Mouse (Mus musculus) midbrain, embryonic 11.5 days (tissue): ENCODE measurements around the gene Heatr5a. TPM values are rescaled to one million over a fixed set of nuclear protein-coding genes. Genes with fewer than 3 reads are reported as not detected.

Experiments used
- ATAC-seq: fragments of 200-750 bp; cut with Nextera tagmentation; 2 replicates; pipeline ENCODE4 v1.8.0; 2017; ENCODE audit warnings: moderate TSS enrichment, moderate library complexity; ENCODE audit not compliant: low FRiP score
- DNase-seq: peaks from one replicate; pipeline ENCODE4 v3.0.0; 2015; ENCODE audit warnings: low spot score; ENCODE audit errors: missing footprints
- H3K27ac ChIP-seq: fragments of 300-500 bp; sonication (generic); 2 replicates; pipeline ENCODE4 v1.5.1; 2014; ENCODE audit warnings: low read depth, low read length
- H3K27me3 ChIP-seq: fragments of 300-500 bp; sonication (generic); 2 replicates; pipeline ENCODE4 v1.6.1; 2014; ENCODE audit warnings: mild to moderate bottlenecking, low read length, moderate library complexity, mixed read lengths; ENCODE audit not compliant: control insufficient read depth, insufficient read depth
- H3K36me3 ChIP-seq: fragments of 300-500 bp; sonication (generic); 2 replicates; pipeline ENCODE4 v1.6.1; 2014; ENCODE audit warnings: mild to moderate bottlenecking, low read length, moderate library complexity, mixed read lengths; ENCODE audit not compliant: control insufficient read depth, insufficient read depth
- H3K4me1 ChIP-seq: fragments of 300-500 bp; sonication (generic); 2 replicates; pipeline ENCODE4 v1.6.1; 2014; ENCODE audit warnings: low read length; ENCODE audit not compliant: control insufficient read depth, insufficient read depth
- H3K4me2 ChIP-seq: fragments of 300-500 bp; sonication (generic); 2 replicates; pipeline ENCODE4 v1.6.1; 2014; ENCODE audit warnings: mild to moderate bottlenecking, moderate library complexity
- H3K4me3 ChIP-seq: fragments of 300-500 bp; sonication (generic); 2 replicates; pipeline ENCODE4 v1.5.1; 2014; ENCODE audit warnings: low read depth, low read length
- H3K9ac ChIP-seq: fragments of 300-500 bp; sonication (generic); 2 replicates; pipeline ENCODE4 v1.6.1; 2014; ENCODE audit warnings: low read length
- H3K9me3 ChIP-seq: fragments of 300-500 bp; sonication (generic); 2 replicates; pipeline ENCODE4 v1.6.1; 2016; ENCODE audit warnings: low read length; ENCODE audit not compliant: control insufficient read depth
- WGBS: fragments of 180-500 bp; shearing (Covaris S2); extraction: QIAGEN DNeasy Blood & Tissue Kit; methylation state at CpG from one replicate; pipeline ENCODE4 v1.1.7; 2014; 5-methylcytosine and 5-hydroxymethylcytosine counted together
- polyA plus RNA-seq: library from polyadenylated mRNA; unstranded; fragments of >200 nt; fragmentation: Nextera tagmentation; extraction: Ambion mirVana; gene quantifications from 2 replicates; pipeline ENCODE4 v1.2.1, GENCODE M21; 2014

Gene Heatr5a
- 9.2 and 9.5 TPM in 2 replicates for polyA plus RNA-seq

DNA sequence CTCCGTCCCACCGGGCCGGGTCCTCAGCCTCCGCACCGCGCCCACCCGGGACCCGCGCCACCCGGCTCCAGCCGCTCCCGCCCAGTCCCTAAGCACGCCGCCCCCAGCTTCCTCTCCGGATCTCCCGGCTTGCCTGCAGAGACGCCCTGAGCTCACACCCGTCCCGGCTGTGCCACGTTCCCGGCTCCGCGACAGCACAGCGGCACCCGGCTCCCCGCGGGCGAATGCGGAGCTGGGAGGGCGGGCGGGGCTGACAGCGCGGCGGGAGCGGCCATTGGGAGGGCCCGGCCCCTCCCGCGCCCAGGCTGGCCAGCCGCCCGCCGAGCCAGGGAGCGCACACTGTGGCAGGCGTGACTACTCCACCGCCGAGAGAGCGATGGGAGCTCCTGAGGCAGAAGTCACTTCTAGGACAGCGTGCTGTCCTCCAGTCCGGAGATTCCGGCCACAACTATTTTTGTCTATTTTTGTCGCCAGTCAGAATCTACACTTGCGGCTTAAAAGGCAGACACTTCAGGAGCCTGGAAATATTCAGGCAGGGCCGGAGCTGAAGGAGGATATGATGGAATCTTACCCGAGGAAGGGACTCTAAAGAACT, at the start of gene Heatr5a:
Gene Heatr5a, minus strand, starts transcription at position 252 of the 595 bp plus-strand sequence.
- WGBS = under 1% methylated on average over 52 of the region's 53 CpGs
- Histone ChIP-seq H3K4me2 (peak within 1 kb of the TSS; percentile 64), H3K9ac (peak within 1 kb of the TSS; percentile 83), H3K27ac (peak within 1 kb of the TSS; percentile 76), H3K27me3 (no peaks in the 10 kb centered on the region), H3K4me1 (peaks cover 5% of the 10 kb centered on the region; the same call in 1 of the 2 replicates), H3K4me3 (peak within 1 kb of the TSS; percentile 92), H3K9me3 (no peaks in the 10 kb centered on the region), H3K36me3 (no peaks in the 10 kb centered on the region)
- DNase-seq (peak; percentile 97), ATAC-seq (peak; percentile 98)

- H3K4me2 ChIP-seq = no peak overlapping the region
- H3K9me3 ChIP-seq = no peaks in the 10 kb centered on the region; the same call in 1 of the 2 replicates
- no peak overlapping the region for H3K4me3 ChIP-seq
- 94% methylated on average over 7 of the region's 7 CpGs for WGBS
- H3K27me3 ChIP-seq = no peaks in the 10 kb centered on the region
- H3K27ac ChIP-seq = no peak overlapping the region
- no peak for ATAC-seq
- H3K4me1 ChIP-seq = no peaks in the 10 kb centered on the region
- no peaks in the 10 kb centered on the region for H3K36me3 ChIP-seq
- peak; percentile 72 for DNase-seq
- H3K9ac ChIP-seq = no peak overlapping the region
Measured at GRCm38 (mm10) chr12:52014494-52015029, 43.4 kb upstream of the Heatr5a start.

- Histone ChIP-seq H3K4me3 (no peak overlapping the region), H3K9ac (no peak overlapping the region), H3K36me3 (no peaks in the 10 kb centered on the region), H3K4me1 (no peaks in the 10 kb centered on the region), H3K9me3 (no peaks in the 10 kb centered on the region; the same call in 1 of the 2 replicates), H3K27me3 (no peaks in the 10 kb centered on the region), H3K27ac (no peak overlapping the region), H3K4me2 (no peak overlapping the region)
- WGBS = 87% methylated on average over 11 of the region's 11 CpGs
- ATAC-seq = no peak
- DNase-seq = no peak
Measured at GRCm38 (mm10) chr12:52014044-52014443, 42.9 kb upstream of the Heatr5a start.

DNA sequence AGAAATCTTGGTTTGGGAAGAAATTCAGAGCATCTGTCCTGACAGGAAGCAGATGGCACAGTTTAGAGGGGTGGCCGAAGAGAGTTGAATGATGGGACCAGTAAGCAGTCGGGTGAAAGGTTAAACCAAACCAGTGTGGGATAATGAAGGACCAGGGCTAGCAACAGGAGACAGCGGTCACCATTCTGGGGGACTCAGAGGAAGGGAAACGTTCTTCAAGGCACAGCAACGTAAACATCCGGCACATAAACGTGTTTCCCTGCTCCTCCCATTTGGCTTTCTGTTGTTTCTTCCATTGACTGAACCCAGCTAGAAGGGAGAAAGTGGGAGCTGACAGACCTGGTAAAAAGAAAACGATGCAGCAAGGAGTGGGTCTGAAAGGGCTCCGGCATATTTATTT, 42.2 kb upstream of the Heatr5a start:
- 67% methylated on average over 9 of the region's 9 CpGs for WGBS
- Histone ChIP-seq H3K4me3 (no peak overlapping the region), H3K36me3 (no peaks in the 10 kb centered on the region), H3K27ac (no peak overlapping the region), H3K9me3 (no peaks in the 10 kb centered on the region; the same call in 1 of the 2 replicates), H3K4me2 (no peak overlapping the region), H3K27me3 (no peaks in the 10 kb centered on the region), H3K9ac (no peak overlapping the region), H3K4me1 (no peaks in the 10 kb centered on the region)
- DNase-seq = peak; percentile 79
- no peak for ATAC-seq

DNA sequence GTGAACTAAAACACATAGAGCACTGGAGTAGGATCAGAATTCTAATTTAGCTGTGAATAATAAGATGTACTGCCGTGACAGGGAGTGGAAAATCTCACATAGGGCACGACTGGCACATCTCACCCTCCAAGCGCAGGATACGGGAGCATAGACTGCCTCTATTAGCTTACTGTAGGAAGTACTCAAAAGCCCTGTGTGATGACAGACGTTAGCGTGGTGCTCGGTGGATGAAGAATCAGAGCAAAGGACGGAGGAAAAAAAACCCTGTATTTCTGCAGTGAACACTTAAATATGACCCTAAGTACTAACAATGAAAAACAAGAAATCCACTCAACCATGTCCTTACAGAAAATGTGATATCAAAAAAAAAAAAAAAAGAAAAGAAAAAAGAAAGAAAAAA, 41.0 kb upstream of the Heatr5a start:
- H3K4me2 ChIP-seq = no peak overlapping the region
- DNase-seq (peak; percentile 69), ATAC-seq (no peak)
- no peaks in the 10 kb centered on the region for H3K27me3 ChIP-seq
- H3K27ac ChIP-seq = no peak overlapping the region
- 87% methylated on average over 8 of the region's 8 CpGs for WGBS
- no peaks in the 10 kb centered on the region for H3K4me1 ChIP-seq
- H3K9me3 ChIP-seq = no peaks in the 10 kb centered on the region; the same call in 1 of the 2 replicates
- H3K36me3 ChIP-seq = no peaks in the 10 kb centered on the region
- H3K4me3 ChIP-seq = no peak overlapping the region
- no peak overlapping the region for H3K9ac ChIP-seq

DNA sequence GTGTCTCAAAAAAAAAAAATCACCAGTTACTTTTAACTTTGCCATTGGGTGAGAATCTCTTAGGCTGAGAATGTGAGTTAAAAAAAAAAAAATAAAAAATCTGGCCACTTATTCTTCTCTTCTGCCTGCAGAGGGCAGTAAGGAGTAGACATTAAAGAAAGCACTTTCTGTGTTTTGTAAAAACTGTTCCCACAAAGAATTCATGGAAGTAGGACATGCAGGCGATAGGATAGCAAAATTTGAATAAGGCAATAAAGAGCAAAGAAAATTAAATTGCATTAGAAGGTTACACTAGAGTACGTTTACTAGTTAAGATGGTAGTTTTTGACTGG, 39.5 kb upstream of the Heatr5a start:
- 61% methylated on average over 2 of the region's 2 CpGs for WGBS
- ATAC-seq = no peak
- H3K4me3 ChIP-seq = peak overlapping the region; percentile 2; the same call in 1 of the 2 replicates

DNA sequence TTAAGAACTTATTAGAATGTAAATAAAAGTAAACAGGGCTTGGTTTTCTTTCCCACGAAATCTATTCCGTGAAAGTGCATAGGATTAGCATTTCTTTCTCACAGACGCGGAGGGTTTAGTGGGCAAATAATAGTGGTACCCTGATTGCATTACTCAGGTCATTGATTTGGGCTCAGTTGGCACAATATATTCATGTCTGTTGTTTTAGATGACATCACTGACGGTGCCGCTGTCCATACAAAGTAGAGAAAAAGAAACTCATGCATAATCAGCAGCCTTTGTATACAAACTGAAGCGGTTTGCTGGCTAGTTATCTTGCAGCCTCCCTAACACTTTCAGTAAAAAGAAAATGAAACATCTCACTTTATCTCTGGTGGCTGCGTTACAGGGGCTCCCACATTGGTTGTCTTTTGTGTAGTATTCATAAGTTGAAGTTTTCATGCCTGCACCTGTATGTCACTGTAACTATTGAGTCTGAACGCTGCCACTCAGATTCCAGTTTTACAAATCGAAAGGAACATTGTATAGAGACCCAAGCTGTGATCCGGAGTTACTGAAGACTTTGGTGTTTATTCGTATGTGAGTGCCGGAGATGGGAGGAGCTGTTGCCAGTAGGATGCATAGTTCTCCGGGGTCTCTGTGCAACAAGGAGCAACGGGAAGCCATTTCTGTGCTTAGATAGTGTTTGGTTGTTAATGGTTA, 39.0 kb upstream of the Heatr5a start:
- Histone ChIP-seq H3K4me2 (peak overlapping the region; percentile 29), H3K4me3 (peak overlapping the region; percentile 2; the same call in 1 of the 2 replicates), H3K36me3 (no peaks in the 10 kb centered on the region), H3K9ac (no peak overlapping the region), H3K27ac (peak overlapping the region; percentile 59; the same call in 1 of the 2 replicates), H3K9me3 (no peaks in the 10 kb centered on the region), H3K4me1 (no peaks in the 10 kb centered on the region), H3K27me3 (no peaks in the 10 kb centered on the region)
- WGBS = 39% methylated on average over 15 of the region's 15 CpGs
- DNase-seq (peak; percentile 86), ATAC-seq (peak; percentile 68)

More for the DNA sequence above, 39.5 kb upstream of the Heatr5a start:
- H3K9ac ChIP-seq = no peak overlapping the region
- peak overlapping the region; percentile 59; the same call in 1 of the 2 replicates for H3K27ac ChIP-seq
- H3K9me3 ChIP-seq = no peaks in the 10 kb centered on the region
- H3K4me1 ChIP-seq = no peaks in the 10 kb centered on the region
- no peaks in the 10 kb centered on the region for H3K36me3 ChIP-seq
- no peaks in the 10 kb centered on the region for H3K27me3 ChIP-seq
- peak overlapping the region; percentile 29; the same call in 1 of the 2 replicates for H3K4me2 ChIP-seq
- DNase-seq = peak; percentile 89

DNA sequence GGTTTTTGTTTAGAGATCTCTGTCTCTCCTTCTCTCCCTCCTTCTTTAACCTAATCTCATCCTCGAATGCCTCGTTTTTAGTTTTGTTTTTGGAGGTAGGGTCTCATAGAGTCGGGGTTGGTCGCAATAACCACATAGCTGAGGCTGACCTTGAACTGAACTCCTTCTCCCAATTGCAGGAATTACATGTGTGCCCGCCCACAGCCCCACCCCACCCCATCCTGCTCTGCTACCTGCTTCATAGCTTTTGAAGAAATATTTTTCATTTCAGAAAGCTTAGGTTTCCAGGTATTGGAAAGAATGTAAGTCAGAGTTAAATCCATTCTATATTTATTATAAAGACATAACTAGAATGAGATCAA, 35.5 kb upstream of the Heatr5a start:
- no peaks in the 10 kb centered on the region for H3K27me3 ChIP-seq
- no peaks in the 10 kb centered on the region for H3K9me3 ChIP-seq
- peak overlapping the region; percentile 72 for H3K4me3 ChIP-seq
- ATAC-seq (peak; percentile 38), DNase-seq (no peak)
- H3K36me3 ChIP-seq = no peaks in the 10 kb centered on the region
- no peaks in the 10 kb centered on the region for H3K4me1 ChIP-seq
- no peak overlapping the region; the same call in 1 of the 2 replicates for H3K9ac ChIP-seq
- 46% methylated on average over 5 of the region's 5 CpGs for WGBS
- H3K4me2 ChIP-seq = peak overlapping the region; percentile 69; the same call in 1 of the 2 replicates
- H3K27ac ChIP-seq = no peak overlapping the region
